Mouse (Mus musculus) cortical plate, adult 2 months (tissue): ENCODE measurements around the gene Atxn7. TPM values are rescaled to one million over a fixed set of nuclear protein-coding genes. Genes with fewer than 3 reads are reported as not detected.
A peak's percentile ranks its signal among the peaks of the same experiment; 100 is the strongest.
"Not testable (repeated sequence)": the region's sequence is repeated elsewhere in the genome, so short reads cannot be mapped to it uniquely, and the experiment has no call there.

Experiments
- H3K27ac ChIP-seq: fragments of 200-500 bp; 2 replicates; pipeline ENCODE4 v1.5.1; 2012; ENCODE audit warnings: low read length, control low read depth, inconsistent platforms; ENCODE audit not compliant: insufficient read depth
- H3K4me1 ChIP-seq: fragments of 200-500 bp; 2 replicates; pipeline ENCODE4 v1.6.1; 2011; ENCODE audit warnings: low read length; ENCODE audit not compliant: control insufficient read depth, insufficient read depth
- H3K4me3 ChIP-seq: fragments of 200-500 bp; 2 replicates; pipeline ENCODE4 v1.5.1; 2011; ENCODE audit warnings: mild to moderate bottlenecking, low read length, control low read depth; ENCODE audit not compliant: insufficient read depth
- CTCF ChIP-seq: fragments of 200-500 bp; IDR thresholded peaks from 2 replicates; pipeline ENCODE4 v1.5.1; 2011; ENCODE audit warnings: mild to moderate bottlenecking, control low read depth, low read length; ENCODE audit not compliant: insufficient read depth; ENCODE audit errors: extremely low read depth
- POLR2A ChIP-seq: fragments of 200-500 bp; IDR thresholded peaks from 2 replicates; pipeline ENCODE4 v1.6.1; 2011; ENCODE audit warnings: mild to moderate bottlenecking, low read length, control low read depth; ENCODE audit not compliant: insufficient read depth; ENCODE audit errors: extremely low read depth
- polyA plus RNA-seq: library from polyadenylated mRNA; depleted of rRNA; stranded (reverse); fragments of >200 nt; gene quantifications from 2 replicates; pipeline ENCODE4 v1.2.3, GENCODE M21; 2012

Atxn7 gene
- polyA plus RNA-seq, 1 experiment, result 28.5 TPM

DNA sequence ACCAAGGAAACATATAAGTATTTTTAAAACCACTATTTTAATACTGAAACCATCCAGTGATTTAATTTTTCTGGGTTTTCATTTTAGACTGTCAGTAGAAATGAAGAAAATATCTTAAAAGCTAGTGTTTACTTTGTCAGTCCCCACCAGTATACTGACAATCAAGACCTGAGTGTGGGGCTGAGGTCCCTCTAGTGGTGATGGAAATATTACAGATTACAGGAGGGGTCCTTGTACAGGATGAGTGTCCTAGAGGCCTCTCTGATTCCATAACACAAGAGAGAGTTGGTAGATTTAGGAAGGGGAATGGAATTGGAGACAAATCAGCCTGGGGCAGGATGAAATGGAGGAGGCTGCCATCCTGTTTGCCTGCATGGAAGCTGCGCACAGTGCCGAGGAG is 93.1 kb downstream of the Atxn7 start:
- no peak for TF ChIP-seq POLR2A
- TF ChIP-seq CTCF, result peak; percentile 26; the same call in 1 of the 2 replicates
- H3K4me1 ChIP-seq, result peaks cover 2% of the 10 kb centered on the region; the same call in 1 of the 2 replicates
- no peak overlapping the region for H3K27ac ChIP-seq
- no peak overlapping the region for H3K4me3 ChIP-seq

DNA sequence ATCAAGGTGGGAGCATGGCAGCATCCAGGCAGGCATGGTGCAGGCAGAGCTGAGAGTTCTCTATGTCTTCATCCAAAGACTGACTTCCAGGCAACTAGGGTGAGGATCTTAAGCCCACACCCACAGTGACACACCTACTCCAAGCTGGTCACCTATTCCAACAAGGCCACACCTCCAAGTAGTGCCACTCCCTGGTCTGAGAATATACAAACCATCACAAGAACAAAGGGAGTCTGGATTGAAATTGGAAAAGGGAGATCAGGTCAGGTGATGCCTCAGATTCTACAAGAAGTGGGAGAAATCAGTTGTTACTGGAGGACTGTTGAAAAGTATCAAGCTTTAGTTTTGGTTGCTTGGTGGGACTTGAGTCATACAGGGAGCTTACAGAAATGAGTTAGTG is 98.4 kb downstream of the Atxn7 start:
- H3K4me1 ChIP-seq, H3K27ac ChIP-seq, H3K4me3 ChIP-seq: not testable (repeated sequence)

DNA sequence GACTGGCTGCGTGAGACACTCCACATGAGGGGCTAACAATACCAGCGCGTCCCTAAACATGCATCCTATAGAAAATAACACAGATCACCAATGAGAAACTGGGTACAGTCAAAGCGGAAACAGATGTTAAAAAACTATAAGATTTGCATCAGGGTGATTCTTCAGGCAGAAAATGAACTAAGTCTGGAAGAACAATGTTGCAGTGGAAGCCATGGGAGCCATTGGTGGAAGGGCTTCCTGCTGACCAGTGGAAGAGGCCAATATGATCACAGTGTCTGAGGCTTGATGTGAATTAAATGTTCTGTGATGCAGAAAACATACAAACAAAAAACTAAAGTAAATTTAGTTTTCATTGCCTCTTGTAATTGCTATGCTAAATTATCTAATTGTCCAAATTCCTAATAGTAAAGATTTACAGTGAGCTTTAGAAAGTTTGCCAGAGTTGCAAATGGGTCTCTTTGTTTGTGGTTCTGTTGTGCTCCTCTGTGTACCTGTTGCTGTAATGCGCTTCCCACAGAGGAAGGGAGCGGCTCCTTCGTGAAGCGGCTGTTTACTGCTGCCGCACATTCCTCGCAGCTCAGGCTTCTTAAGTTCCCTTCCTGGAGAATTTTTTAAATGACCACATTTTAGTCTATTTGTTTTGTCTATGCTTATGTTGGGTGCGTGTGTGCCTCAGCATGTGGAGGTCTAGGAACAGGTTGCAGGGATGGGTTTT is 101.4 kb downstream of the Atxn7 start:
- no peak overlapping the region for H3K27ac ChIP-seq
- H3K4me1 ChIP-seq, result no peaks in the 10 kb centered on the region; the same call in 1 of the 2 replicates
- H3K4me3 ChIP-seq, result no peak overlapping the region
- TF ChIP-seq POLR2A (no peak), CTCF (no peak)

DNA sequence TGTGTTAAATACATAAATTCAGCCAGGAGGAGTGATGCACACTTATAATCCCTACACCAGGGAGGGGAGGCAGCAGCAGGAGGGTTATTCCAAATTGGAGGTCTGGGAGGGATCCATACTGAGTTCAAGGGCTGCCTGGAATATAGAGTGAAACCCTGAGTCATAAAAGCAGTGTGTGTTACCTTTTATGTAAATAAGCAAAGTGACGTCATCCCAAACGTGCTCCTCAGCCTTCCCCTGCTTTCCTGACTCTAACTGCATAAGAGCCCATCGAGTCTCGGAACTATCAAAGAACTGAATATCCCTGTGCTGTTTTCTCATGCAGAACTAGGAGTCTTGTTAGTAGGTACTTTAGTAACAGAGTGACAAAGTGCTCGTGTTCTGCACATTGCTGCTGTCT is 102.1 kb downstream of the Atxn7 start:
- Histone ChIP-seq H3K4me3 (no peak overlapping the region), H3K4me1 (no peaks in the 10 kb centered on the region; the same call in 1 of the 2 replicates), H3K27ac (no peak overlapping the region)
- no peak for TF ChIP-seq POLR2A
- TF ChIP-seq CTCF, result no peak

DNA sequence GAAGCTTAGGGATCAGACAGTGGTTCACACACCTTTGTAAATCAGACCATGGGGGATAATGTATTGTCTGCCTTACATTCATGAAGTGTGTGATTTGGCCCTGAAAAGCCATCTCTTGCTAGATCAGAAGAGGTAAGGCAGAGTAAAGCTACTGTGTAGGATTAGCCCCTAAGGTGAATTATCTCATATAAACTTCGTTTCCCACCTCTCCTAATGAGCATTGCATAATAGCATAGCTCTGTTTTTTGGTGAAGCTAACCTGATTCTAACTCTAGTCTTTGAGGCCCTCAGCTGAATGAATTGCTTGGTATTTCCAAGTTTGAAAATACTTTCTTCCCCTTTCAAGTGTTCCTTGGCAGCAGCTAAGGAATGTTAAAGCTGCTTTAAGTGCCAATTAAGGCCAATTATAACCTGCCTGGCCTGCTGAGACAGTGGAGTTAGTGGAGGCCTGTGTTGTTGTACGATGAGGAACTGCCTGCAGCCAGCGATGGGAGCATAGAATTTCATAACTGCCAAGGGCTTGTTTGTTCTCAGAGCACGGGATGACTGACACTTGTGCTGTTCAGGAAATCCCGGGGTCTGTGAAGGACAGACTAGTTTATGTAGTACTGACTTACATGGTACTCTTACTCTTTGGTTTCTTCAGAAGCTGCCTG is 103.4 kb downstream of the Atxn7 start:
- Histone ChIP-seq H3K4me3 (no peak overlapping the region), H3K27ac (peak overlapping the region; percentile 34; the same call in 1 of the 2 replicates), H3K4me1 (no peaks in the 10 kb centered on the region; the same call in 1 of the 2 replicates)
- TF ChIP-seq CTCF (no peak), POLR2A (no peak)

DNA sequence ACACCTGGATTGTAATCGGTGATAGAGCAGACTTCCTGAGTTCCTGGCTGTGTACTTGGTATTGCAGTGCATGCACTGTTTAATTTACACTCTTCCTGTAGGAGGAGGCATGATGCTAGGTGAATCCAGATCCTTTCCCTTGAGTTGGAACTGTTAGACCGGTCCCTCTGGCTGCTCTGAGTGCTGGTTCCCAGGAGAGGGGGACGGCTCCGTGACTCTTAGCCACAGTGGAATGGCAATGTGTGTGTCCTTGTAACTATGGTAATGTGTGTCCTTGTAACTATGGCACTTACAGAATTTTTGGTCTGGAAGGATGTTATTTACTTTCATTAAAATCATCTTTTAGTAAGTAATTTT is 103.9 kb downstream of the Atxn7 start:
- H3K27ac ChIP-seq, result peak overlapping the region; percentile 34; the same call in 1 of the 2 replicates
- no peak overlapping the region for H3K4me3 ChIP-seq
- peaks cover under 1% of the 10 kb centered on the region; the same call in 1 of the 2 replicates for H3K4me1 ChIP-seq
- TF ChIP-seq POLR2A, result no peak
- TF ChIP-seq CTCF, result no peak

DNA sequence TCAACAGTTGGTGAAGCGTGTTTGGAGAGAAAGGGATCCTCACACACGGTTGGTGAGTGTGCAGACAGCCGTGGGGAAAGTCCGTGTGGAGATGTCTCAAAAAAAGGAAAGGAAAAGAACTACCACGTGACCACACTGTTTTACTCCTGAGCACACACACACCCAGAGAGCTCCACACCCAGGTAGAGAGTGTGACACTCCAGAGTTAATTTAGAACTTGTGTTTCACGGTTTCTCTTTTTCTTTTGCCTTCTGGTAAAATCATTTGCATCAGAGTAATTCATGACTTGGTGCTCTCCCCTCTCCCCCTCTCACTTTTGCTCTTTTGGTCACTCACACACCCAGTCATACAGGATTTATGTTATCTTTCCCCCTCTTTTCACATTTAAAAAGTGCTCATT is 105.0 kb downstream of the Atxn7 start:
- Histone ChIP-seq H3K4me1 (peaks cover 1% of the 10 kb centered on the region; the same call in 1 of the 2 replicates), H3K4me3 (no peak overlapping the region), H3K27ac (no peak overlapping the region)
- TF ChIP-seq CTCF (no peak), POLR2A (no peak)

DNA sequence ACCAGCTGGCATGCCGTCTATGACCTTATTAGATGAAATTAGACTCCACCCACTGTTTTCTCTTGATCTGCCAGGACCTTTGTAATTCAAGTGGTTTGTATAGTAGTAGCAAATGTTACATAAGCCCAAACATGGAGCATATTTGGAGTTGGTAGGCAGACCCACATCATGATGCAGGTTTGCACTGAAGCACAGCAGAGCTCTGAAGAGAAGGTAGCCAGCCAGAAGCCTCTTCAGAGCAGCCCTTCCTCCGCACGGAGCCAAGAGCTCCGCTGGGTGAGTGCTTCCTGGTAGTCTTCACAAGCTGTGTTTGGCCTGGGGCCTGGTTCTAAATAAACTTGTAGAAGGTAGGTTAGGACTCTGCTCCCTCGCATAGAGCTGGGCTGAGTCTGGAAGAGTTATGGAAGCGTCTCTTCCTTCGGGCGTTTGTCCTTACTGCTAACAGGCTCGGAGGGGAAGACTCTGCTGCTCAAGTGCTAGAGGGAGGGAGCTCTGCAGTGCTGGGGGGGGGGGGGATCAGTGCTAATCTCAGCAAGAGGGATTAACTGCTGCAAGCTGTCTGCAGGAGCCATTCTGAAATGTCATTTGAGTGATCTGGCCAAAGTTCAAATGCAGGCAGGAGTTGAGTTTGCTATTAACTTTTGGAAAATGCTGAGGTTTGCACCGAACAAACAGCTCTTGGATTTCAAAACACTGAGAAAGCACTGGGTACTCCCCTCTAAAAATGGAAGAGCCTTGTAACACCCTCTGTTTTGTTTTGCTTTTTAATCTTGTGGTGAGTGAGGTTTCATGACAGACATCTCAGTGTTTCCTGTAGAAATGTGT is 106.6 kb downstream of the Atxn7 start:
- H3K4me3 ChIP-seq, result no peak overlapping the region
- TF ChIP-seq CTCF (no peak), POLR2A (no peak)

DNA sequence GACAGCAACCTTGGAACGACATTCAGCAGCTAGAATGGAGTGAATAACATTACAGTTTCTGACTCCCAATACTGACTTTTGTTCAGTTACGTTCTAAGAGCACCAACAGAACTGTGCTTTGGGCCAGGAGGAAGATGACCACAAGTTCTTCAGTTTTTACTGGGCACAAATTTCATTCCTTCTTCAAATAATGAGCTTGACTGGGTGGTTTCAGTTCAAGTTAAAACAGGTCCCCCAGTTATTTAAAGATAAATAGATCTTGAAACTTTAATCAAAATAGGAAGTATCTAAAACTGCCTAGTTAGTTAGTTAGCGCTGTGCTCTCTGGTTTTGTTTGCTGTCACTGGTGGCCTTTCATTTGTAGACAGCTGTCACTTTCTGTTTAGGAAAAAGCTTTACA is 107.3 kb downstream of the Atxn7 start:
- TF ChIP-seq POLR2A (no peak), CTCF (no peak)
- Histone ChIP-seq H3K4me3 (no peak overlapping the region), H3K4me1 (peaks cover 1% of the 10 kb centered on the region; the same call in 1 of the 2 replicates), H3K27ac (peak overlapping the region; percentile 60)

More for the DNA sequence above, 106.6 kb downstream of the Atxn7 start:
- peaks cover 1% of the 10 kb centered on the region; the same call in 1 of the 2 replicates for H3K4me1 ChIP-seq
- H3K27ac ChIP-seq, result peak overlapping the region; percentile 60
